Mouse (Mus musculus) T-helper 2 cell (primary cell): ENCODE data around the gene Ccdc54.

ENCODE experiments used
- in situ Hi-C: fragments of 300-600 bp; cut with MboI, MseI; formaldehyde crosslinking; loops from one replicate; pipeline ENCODE4 v1.15.1; 2025; ENCODE audit warnings: high pct_unique_total_duplicates

The Ccdc54 gene

DNA sequence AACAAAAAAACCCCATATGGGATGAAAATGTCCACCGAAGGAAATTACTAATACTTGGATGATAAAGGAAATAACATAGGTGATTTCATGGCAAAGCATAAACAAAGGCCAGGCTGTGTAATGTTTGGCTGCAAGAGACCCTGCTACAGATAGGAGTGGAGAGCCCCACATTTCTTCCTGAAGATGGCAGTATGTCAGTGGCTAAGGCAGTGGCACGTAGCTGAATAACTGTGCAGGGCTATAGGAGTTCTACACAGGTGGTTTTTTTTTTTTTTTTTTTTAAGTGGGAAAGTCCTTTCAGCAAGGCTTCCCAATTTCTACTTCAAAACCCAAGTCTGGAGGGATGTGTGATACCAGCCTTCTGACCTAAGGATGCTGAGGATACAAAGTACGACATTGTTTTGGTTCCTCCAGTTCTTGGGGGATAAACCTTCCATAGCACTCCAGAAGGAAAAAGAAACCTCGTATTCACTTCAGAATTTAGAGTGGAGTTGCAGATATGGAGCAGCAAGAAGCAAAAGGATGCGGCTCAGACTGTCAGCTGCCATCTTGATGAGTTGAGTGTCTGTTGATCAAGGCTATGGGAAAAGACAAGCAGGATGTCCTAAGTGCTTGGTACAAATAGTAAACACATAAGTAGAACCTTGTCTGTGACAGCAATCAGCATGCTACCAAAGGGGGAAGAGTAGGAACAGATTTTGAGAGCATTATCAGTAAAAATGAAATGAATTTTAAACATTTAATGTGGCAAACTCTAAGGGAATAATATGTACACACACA is 48.2 kb downstream of the Ccdc54 start:
- in situ Hi-C loops = no loop called here
